Mouse (Mus musculus): ENCODE results near the gene Ptprk.

Gene Ptprk

GRCm38 (mm10) chr10:28112826-28113589, 38.4 kb downstream of the Ptprk start:
- DNase-seq (ENCODE audit: low read depth, low spot score): no peak

- DNase-seq (ENCODE audit: low read depth, low spot score): no peak
Observed at GRCm38 (mm10) chr10:28113879-28114278, 39.3 kb downstream of the Ptprk start.

DNA sequence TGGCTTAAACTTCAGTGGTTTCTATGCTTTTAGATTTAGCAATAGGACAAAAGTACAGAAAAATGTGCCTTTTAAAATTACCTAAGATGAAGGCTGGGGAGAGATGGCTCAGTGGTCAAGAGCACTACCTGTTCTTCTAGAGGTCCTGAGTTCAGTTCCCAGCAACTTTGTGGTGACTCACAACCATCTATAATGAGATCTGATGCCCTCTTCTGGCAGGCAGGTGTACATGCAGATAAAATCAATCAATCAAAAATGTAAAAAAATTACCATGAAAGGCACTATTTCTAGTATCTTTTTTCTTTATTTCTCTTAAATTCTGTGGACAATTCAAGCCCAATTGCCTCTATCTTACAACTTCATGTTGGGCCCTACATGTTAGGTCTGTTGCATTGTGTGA, 42.4 kb downstream of the Ptprk start:
- DNase-seq (ENCODE audit: low read depth, low spot score): no peak

- no peak for DNase-seq (ENCODE audit: low read depth, low spot score)
Observed at GRCm38 (mm10) chr10:28118783-28119365, 44.3 kb downstream of the Ptprk start.

GRCm38 (mm10) chr10:28123881-28124280, 49.3 kb downstream of the Ptprk start:
- no peak for DNase-seq (ENCODE audit: low read depth, low spot score)

DNA sequence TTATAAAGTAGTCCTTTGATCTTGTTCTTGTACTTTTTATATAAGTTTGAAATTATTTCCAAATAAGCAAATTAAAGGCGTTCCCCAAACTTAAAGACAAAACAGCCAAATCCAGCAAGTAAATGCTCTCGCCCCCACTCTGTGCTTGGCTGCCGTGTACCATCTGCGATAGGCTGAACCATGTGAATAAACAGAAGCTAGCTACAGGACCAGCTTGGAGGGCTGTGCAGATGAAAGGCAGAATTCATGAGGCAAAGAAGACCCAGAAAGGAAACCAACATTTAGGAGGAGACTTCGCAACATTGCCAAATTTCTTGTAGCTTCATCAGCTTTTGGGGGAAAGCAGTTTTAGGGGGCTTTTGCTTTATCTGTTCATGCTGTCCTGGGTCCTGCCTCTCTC, 53.4 kb downstream of the Ptprk start:
- no peak for DNase-seq (ENCODE audit: low read depth, low spot score)

DNA sequence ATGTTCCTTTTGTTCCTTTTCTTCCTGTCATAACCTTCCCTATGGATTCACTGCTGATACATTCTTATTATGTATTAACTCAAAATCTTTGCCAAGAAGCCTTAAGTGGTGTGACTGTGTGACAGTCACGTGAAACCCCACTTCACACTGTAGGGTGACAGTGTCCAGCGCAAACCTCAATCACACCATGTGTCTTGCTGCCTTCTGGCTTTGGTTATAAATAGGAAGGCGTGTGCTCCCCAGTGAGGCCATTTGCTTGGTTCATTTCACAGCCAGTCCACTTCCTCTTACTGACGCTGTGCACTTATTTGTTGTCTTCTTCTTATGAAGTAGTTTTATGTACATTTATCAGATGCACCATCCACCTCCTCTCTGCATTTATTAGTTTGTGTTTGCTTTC, 53.8 kb downstream of the Ptprk start:
- DNase-seq (ENCODE audit: low read depth, low spot score): no peak

DNA sequence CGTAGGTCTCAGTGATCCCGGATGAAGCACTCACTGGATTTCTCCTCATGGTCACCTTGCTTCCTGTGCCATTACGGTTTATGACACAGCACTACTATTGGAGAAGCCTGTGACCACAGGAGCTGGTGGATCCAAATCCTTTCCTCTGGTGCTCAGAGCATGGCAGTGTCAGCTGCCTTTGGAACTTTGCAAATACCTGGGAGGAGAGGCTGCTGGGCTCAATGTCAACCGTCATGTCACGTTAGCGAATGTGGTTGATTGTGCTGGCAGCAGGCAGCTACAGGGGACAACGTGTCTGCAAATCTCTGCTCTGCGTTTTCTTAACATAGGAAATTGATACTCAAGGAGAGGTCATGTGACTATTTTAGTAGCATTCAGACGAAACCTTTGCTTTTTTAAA, 55.8 kb downstream of the Ptprk start:
- DNase-seq (ENCODE audit: low read depth, low spot score): no peak

- DNase-seq (ENCODE audit: low read depth, low spot score): no peak
Observed at GRCm38 (mm10) chr10:28133770-28134169, 59.1 kb downstream of the Ptprk start.

DNA sequence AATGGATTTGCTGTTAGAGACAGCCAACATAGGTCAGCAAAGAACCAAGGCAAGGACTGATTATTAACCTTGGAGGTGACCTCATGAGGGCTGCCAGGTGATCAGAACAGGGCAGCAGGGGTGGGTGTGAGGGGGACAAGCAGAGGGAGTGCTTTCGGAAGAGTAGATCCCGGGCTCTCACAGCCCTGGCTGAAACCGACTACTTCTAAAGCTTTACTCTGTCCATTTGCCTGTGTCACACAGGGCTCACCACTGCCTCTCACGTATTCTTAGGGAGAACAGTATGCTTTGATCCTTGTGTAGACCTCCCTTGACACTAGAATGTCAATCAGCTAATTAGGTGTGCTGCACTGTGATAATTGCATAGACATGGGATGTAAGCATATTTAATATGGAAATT, 63.8 kb downstream of the Ptprk start:
- DNase-seq (ENCODE audit: low read depth, low spot score): no peak

DNA sequence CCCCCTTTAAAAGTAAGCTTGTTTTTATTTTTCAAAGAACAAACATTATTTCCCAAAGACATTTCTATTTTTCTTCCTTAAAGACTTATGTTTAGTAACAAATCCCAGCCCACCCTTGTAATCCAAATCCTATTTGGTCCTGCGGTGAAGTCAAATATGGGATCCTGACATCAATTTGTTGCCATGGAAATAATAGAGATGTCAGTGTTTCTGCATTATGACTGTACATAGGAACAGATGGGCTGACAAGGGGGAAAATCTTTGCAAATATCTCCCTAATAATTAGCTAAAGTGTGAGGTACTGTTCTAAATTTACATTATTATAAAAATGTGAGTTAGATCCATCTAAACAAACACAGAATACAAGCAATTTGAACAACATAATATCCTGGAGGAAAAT, 69.8 kb downstream of the Ptprk start:
- DNase-seq (ENCODE audit: low read depth, low spot score): no peak

DNA sequence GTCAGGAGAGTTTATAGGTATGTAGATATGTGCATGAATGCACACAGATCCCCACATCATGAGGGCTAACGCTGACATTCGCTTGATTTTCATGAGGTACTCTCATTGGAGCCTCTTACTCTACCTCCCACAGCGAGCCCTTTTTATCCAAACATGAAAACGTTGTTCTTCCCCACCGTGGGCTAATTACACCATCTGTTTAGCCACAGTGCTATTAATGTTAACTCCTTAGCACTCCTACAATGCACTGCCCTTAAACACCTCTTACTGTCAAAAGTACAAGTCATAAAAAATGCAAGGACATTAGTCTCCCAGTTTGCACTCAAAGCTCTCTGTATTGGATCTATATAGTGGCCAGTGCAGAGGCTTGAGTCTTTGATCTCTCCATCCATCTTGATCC, 70.7 kb downstream of the Ptprk start:
- no peak for DNase-seq (ENCODE audit: low read depth, low spot score)

DNA sequence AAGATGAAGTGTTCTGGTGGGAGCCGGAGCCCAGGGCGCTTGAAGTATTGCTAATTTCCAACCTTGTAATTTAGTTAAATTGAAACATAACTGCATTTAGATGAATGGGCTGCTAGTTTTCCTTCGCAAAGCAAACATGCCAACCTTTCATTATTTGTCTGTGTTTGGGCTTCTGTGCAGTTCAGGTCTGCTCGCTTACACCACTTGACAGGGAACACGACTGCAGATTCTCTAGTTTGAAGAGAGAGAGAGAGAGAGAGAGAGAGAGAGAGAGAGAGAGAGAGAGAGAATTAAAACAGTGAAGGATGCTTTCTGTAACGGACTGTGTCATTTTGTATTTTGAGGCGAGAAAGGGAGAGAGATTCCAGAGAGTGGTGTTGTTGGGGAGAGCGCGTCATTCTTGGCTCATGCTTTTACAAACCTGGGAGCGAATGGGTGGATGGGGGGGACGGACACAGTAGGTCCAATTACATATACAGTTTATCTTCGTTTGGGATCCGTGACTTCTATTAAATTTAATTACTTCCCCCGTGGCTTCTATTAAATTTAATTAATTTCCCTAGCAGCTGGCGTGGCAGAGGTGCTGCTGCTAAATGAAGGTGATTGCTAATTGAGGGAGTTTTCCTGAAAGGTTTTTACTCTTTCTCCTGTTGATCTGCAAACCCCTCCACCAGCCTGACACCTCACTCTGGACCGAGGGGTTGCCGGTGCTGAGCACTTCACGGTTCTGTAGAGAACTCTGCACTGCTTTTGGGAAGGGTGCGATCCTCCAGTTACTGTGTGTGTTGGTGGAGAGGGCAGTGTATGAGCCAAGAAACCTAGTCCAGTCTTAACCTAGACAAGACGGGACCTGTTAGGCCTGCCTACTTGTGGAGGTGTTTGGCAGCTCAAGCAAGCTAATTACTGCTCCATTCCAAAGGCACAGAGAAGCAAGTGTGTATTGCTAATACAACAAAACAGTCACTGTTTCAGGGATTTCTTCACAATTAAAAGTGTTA, 81.4 kb downstream of the Ptprk start:
- DNase-seq (ENCODE audit: low read depth, low spot score): no peak

- DNase-seq (ENCODE audit: low read depth, low spot score): no peak
Observed at GRCm38 (mm10) chr10:28159716-28160115, 85.1 kb downstream of the Ptprk start.

DNA sequence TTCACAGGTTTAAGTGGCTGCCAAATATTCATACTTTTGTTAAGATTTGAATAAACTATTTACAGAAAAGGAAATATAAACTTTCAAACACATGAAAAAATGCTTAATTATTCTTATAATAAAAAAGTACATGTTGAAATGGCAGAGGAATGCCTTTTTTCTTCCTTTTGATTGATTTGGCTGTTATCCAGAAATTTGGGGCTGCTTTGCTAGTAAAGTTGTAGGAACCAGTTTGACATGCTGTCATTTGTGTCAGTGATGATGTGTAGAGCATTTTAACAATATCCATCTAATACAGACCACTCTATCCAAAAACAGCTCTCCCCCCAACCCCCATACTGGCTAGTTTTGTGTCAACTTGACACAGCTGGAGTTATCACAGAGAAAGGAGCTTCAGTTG, 86.7 kb downstream of the Ptprk start:
- no peak for DNase-seq (ENCODE audit: low read depth, low spot score)

DNA sequence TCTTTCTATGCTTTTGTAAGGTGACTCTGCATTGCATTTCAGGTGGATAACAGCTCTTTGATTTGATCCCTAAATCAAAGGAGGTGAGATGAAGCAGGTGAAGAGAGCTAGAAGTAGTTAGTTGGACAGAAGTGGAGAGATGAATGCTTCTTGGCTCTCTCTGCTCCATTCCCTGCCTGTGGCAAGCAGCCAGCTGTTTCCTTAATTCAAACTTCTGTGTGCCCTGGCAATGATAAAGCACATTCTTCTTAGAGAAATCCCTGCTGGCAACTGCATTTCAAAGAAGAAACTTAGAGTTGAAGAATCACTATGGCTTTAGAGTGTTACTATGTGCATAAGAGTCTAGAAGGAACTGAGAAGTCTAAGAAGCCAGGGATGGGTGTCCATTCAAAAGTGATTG, 89.6 kb downstream of the Ptprk start:
- no peak for DNase-seq (ENCODE audit: low read depth, low spot score)

DNA sequence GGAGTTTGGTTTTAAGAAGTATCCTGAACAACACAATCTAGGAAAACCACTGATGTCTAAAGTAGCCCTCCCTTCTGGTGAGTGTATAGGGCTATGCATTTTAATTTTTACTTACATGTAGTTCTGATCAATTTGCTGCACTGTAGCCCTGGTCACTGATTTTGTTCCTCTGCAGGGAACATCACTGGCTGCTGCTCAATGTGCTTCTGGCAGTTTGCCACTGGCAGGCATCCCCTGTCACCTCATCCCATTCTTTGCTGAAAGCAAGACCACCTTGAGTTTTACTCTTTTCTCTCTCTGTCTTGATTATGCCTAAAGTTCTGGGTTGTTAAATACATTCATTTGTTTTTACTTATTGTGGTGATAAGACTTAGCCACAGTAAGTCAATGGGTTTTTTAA, 90.1 kb downstream of the Ptprk start:
- no peak for DNase-seq (ENCODE audit: low read depth, low spot score)

GRCm38 (mm10) chr10:28166610-28167009, 92.0 kb downstream of the Ptprk start:
- no peak for DNase-seq (ENCODE audit: low read depth, low spot score)

DNA sequence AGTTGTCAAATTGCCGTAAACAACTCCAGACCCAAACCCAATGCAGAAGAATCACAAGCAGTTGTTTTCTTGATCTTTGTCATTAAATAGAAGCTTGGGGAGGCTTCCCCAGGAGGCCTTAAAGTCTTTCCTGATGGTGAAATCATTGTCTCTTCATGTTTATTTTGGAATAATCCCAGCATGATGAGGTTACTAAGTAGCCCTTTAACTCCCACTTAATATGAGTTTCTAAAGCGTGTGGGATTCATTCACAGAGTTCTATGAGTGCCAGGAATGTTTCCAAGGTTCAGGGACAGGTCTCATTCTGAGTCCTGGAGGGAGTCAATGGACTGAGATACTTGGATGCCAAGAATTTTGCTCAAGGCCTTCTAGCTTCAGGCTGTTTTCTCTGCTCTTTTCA, 92.5 kb downstream of the Ptprk start:
- no peak for DNase-seq (ENCODE audit: low read depth, low spot score)

DNA sequence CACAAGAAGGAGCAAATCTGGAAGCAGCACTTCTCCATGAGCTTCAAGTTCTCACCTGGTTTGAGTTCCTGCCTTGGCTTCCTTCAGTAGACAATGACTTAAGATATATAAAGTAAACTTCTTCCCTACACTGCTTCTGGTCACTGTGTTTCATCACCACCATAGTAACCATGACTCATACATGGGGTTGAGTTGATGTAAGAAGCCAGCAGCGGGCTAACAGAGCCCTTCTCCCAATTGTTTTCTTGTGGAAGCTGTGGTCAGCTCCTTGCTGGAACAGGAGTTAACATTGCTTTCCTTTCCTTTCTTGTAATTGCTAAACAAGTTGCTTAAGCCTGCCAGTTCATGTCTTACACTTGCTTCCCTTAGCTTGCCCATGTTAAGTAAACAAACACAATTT, 96.6 kb downstream of the Ptprk start:
- DNase-seq (ENCODE audit: low read depth, low spot score): no peak

- no peak for DNase-seq (ENCODE audit: low read depth, low spot score)
Observed at GRCm38 (mm10) chr10:28178876-28179275, 104.3 kb downstream of the Ptprk start.

DNA sequence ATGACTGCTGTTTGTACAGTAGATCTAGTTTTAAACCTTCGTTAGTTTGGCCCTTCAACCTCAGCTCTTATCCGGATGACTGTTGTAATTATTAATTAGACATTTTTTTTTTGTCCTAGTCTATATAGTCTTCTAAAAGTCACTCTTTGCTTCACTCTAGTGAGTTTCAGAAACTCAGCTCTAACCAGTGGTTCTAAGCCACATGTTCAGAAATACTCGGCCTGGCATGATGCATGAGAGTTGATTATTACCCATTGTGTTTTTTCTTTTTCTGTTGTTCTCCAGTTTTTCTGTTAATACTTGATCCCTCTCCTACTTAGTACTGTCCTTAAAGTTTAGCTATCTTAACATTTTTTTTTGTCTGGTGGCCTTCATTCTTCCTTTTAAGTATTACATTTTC, 107.5 kb downstream of the Ptprk start:
- no peak for DNase-seq (ENCODE audit: low read depth, low spot score)

All from ES-CJ7 (cell line).